Mouse (Mus musculus): ENCODE data around the gene Atp5h. TPM values are rescaled to one million over a fixed set of nuclear protein-coding genes. Genes with fewer than 3 reads are reported as not detected.
A peak's percentile ranks its signal among the peaks of the same experiment; 100 is the strongest.

The Atp5h gene
- total RNA-seq, 1 experiment from 2014 or later: 531 TPM

DNA sequence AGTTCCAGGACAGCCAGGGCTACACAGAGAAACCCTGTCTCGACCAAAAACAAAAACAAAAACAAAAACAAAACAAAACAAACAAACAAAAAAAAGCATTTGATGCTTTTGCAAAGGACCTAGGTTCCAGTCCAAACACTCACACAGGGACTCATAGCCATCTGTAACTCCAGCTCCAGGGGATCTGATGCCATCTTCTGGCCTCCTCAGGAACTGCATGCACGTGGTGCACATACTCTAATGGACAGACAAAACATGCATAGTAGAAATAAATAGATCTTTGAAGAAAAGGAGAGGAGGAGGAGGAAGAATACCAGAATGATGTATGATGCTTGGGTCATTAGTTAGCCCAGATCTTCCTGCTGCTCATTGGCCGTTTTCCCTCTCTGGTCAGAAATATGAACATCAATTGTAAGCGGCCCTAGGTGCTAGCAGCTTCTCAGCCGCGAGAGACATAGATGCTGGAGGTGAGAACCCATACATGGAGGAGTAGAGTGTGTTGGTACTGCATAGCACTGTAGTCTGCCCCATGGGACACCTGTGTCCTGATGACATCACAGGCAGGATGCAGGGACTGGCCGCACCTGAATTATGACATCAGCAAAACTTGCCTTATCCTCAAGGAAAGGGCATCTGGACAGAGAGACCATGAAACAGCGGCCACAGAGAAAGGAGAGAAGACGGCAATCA, 20.3 kb upstream of the Atp5h start, which contains the start of gene Trim80:
Gene Trim80 (plus strand): TSS at position 640 of the 690 bp plus-strand sequence.
- no peak for ATAC-seq (replicated peaks; ENCODE audit: low read depth, poor library complexity, severe bottlenecking)

DNA sequence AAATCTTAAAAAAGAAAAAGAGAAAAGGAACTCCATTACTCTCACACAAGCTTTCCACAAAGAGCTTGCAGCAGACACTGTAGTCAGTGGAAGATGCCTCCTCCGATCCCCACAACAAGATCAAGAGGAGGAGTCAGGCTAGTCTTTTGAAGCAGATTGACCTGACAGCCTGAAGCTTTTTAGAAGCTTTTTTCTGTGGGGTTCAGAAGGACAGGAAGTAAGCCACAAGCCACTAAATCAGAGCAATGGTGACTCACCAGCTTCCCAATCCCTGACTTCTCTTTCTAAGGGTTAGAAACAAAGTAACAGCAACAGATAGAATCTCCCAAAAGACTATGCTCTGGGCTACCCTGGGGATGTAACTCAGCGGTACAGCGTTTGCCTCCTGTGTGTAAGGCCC, 19.6 kb upstream of the Atp5h start:
- ATAC-seq (replicated peaks; ENCODE audit: low read depth, poor library complexity, severe bottlenecking): 0 out of 2 replicates have a peak, but pooled peaks have one; percentile 22

DNA sequence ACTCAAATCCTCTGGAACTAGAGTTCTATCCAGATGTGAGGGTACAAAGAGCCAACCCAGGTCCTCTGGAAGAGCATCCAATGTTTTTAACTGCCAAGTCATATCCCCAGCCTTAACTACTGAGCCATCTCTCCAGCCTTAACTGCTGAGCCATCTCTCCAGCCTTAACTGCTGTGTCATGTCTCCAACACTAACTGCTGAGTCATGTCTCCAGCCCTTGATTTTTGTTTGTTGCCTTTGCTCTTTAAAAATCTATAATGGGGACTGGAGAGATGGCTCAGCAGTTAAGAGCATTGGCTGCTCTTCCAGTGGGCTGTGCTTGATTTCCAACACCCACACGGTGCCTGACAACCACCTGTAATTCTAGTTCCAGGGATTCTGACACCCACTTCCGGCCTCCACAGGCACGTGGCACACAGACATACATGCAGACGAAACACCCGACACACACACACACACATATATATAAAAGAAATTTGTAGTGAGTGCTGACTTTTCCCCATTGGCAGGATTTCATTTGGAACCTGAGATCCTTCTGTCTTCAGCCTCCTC, 17.9 kb upstream of the Atp5h start:
- no peak for ATAC-seq (replicated peaks; ENCODE audit: low read depth, poor library complexity, severe bottlenecking)

DNA sequence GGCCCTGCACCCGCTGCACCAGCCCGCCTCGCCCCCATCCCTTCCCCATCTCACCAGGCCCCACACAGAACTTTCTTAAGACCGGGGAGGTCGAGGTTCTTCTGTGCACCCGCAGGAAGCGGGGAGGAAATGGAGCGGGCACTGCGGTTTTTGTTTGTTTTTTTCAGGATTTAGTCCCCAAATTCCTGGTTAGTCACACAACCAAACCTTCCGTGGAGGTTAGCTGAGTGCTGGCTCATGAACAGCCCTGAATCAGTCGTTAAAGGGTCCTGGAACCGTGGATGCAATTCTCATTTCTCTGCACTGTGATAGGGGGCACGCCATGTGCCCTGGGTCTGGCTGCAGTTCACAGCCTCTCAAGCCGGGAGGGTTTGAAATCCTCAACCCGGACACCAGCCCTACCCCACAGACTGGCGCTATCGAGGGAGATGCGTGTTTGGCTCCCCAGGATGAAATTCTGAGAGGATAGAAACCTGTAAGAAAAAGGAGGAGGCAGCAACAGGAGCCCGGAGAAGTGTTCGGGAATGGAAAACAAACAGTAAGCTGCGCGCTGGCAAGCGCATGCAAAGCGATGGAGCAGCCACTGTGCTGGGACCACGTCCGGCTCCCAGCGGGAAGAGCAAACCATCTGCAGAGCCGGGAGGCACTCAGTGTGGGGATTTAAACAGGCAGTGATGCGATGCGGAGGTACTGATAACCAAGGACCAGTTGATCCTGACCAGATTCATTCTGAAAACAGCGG, 16.0 kb upstream of the Atp5h start:
- no peak for ATAC-seq (replicated peaks; ENCODE audit: low read depth, poor library complexity, severe bottlenecking)

DNA sequence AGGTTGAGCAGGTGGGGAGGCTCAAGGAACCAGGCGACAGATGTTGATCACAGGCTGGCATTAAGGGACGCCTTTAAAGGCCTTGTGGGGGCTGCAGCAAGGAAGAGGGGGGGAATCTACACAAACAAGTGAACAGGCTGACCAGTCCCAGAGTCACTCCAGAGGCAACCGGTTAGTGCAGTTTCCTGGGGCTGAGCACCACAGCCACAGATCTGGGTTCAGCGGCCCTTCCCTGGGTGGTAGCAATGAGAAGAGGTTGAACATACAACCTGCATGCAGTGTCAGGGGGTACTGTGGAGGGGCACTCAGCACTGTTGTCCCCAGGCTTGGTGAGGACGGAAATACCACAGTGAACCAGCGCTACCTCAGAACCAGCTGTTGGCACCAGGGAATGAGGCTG, 13.6 kb upstream of the Atp5h start:
- no peak for ATAC-seq (replicated peaks; ENCODE audit: low read depth, poor library complexity, severe bottlenecking)

DNA sequence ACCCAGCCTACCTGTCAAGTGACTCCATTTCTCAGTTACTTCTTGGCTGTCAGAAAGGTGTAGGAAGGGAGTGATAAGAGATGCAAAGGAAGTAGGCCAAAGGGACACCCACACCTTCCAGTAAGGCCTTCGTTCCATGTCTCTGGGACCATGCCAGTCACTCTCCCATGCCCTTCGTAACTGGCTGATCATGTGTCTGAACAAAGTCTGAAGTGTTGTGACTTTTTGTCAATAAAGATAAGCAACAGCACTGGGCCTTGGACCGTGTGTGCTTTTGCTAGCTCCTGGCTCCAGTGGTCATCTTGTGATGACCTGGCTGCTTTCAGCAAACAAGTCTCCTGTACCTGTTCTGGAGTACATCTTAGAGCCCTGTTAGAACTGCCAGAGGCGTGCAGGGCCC, 13.1 kb upstream of the Atp5h start:
- ATAC-seq (replicated peaks; ENCODE audit: low read depth, poor library complexity, severe bottlenecking): no peak

DNA sequence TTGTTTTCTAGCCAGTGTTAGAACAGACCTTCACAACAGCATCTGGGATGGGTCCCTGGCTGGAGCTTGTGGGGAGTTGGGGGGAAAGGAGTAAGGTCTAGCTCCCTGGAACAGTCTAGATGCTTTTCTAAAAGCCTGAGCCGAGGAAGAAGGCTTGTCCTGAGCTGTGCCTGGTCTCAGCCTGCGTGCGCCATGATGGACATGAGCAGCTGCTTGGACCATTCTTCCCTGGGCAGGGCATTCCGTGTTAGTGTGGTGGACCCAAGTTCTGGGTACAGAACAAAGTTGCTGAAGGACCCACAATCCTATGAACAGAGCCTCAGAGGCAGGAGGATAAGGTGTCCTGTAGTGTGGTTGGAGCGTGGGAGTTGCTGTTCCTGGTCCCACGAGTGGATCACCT, 10.8 kb upstream of the Atp5h start:
- ATAC-seq (replicated peaks; ENCODE audit: low read depth, poor library complexity, severe bottlenecking): no peak

DNA sequence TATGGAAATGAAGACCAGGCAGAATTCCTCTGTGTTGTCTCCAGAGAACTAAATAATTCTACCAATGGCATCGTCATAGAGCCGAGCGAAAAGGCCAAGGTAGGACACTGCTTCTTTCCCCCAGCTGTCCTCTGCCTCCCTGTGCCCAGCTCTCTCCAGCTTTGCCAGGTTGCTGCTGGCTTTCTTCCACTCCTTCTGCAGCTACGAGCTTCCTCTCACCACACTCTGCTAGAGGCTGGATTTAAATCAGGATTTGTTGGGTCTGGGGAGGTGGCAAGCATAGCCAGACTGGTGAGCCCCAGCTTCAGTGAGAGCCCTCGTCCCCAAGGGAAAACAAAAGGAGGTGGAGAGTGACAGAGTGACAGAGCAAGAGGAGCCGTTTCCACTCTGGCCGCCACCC, 9.5 kb upstream of the Atp5h start:
- ATAC-seq (replicated peaks; ENCODE audit: low read depth, poor library complexity, severe bottlenecking): no peak

DNA sequence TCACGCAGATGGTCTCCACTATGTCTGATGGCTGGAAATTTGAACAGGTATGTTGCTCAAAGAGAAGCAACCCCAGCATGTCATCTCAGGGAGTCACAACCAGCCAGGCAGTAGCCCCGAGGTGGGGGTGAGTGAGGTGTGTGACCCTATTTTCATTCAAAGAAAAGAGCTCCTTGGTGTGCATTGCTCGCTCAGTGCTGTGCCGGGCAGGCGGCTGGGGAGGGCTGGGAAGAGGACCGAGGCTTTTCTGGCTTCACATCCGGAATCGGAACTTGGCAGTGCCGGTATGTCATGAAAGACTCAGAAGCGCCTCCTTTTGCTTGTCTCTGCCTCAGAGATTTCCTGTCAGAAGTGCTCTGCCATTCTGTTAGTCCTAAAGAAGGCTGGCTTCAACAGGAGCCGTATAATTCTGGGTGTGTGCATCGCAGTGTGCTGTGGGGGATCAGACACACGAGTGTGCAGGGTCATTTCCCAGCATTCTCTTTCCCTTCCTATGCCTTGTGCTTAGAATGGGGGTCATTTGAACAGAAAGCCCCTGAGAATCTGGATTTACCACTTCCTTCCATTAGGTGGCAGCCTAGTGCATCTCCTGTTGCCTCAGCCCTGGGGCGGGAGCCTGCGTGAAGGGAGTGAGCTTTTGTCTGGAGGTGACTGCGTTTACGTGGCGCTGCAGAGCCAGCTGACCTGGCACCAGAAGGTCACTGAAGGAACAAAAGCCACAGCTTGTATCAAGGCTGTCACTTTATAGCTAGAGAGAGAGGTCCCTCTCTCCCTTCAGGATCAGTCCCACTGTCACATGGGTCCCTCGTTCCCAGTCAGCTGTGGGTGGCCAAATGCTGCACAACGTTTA, 7.9 kb upstream of the Atp5h start:
- ATAC-seq (replicated peaks; ENCODE audit: low read depth, poor library complexity, severe bottlenecking): peak; percentile 88

DNA sequence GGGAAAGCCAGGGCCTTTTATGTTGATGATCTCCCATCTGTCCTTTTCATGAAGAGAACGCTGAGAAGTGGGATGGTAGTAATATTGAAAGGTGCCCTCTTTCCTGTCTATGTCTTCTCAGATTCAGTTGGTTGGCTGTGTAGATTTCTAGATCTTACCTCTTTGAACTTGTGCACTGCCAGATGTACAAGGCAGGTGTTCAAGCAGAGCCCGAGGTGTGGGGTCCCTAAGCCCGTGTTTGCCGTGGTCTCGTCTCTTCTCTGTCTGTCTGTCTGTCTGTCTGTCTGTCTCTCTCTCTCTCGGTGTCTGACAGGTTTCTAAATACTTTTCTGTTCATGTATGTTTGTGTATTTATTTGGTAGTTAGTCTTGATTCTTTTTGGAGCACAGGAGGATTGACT, 5.9 kb upstream of the Atp5h start:
- no peak for ATAC-seq (replicated peaks; ENCODE audit: low read depth, poor library complexity, severe bottlenecking)

DNA sequence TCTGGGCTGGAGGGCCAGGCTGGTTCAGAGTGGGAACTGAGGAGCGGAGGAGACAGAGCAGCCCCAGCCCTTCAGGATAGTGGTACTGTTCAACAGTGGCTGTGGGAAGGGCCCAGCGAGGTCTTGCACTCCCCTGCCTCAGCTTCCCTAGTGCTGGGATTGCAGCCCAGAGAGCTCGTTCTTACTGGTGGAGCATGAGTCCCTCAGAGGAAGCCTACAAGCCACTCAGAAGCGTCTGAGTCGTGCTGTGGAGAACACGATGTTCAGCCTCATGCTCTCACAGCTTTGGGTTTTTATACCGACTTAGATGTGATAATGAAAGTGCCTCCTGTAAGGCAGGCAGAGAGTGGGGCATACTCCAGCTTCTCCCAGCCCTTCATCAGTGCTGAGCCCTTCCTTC, 4.9 kb upstream of the Atp5h start:
- no peak for ATAC-seq (replicated peaks; ENCODE audit: low read depth, poor library complexity, severe bottlenecking)

DNA sequence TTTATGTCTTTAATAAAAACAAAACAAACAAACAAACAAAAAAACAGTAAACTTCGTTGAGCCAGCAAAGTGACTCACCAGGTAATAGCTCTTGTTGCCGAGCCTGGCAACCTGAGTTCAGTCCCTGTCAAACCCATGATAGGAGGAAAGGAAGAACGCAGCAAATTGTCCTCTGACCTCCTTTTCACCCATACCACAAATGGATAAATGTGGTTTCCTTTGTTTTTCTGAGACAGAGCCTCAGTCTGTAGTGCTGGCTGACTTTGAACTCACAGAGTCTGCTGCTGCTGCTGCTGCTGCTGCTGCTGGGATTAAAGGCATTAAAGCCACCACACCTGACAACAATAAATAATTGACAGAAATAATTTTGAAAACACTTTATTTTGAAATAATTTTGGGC, 3.3 kb upstream of the Atp5h start:
- ATAC-seq (replicated peaks; ENCODE audit: low read depth, poor library complexity, severe bottlenecking): no peak

DNA sequence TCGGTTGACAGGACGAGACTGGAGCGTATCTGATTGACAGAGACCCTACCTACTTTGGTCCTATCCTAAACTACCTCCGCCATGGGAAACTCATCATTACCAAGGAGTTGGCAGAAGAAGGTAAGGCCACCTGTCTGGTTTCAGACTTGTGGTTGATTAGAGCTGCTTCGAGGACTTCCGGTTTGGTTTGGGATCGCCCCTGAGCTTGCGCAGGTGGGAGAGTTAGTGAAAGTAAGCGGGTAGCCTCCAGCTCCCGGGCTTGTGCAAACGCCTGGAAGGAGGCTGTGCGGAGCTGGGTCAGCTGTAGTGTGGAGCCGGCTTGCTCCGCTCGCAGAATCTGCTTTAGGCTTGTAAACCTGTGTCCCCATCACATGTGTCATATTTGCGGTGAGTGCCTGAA, 2.2 kb upstream of the Atp5h start:
- no peak for ATAC-seq (replicated peaks; ENCODE audit: low read depth, poor library complexity, severe bottlenecking)

DNA sequence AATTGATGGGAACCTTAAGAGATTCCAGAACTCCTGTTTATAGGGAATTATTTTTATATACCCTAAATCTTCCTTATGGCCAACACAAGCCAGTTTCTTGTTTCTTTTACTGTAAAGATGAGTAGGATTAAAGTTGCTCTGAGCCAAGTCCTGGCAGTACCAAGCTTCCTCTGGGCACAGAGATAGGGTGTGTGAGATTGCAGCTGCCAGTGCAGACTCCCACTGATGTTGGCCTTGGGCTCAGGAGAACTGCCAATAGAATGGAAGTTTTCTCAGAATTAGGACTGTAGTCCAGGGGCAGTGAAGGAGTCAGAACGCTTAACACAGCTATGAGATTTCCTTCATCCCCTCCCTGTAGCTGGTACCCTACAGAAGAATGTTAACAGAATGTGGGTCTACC, 1.6 kb upstream of the Atp5h start:
- no peak for ATAC-seq (replicated peaks; ENCODE audit: low read depth, poor library complexity, severe bottlenecking)

DNA sequence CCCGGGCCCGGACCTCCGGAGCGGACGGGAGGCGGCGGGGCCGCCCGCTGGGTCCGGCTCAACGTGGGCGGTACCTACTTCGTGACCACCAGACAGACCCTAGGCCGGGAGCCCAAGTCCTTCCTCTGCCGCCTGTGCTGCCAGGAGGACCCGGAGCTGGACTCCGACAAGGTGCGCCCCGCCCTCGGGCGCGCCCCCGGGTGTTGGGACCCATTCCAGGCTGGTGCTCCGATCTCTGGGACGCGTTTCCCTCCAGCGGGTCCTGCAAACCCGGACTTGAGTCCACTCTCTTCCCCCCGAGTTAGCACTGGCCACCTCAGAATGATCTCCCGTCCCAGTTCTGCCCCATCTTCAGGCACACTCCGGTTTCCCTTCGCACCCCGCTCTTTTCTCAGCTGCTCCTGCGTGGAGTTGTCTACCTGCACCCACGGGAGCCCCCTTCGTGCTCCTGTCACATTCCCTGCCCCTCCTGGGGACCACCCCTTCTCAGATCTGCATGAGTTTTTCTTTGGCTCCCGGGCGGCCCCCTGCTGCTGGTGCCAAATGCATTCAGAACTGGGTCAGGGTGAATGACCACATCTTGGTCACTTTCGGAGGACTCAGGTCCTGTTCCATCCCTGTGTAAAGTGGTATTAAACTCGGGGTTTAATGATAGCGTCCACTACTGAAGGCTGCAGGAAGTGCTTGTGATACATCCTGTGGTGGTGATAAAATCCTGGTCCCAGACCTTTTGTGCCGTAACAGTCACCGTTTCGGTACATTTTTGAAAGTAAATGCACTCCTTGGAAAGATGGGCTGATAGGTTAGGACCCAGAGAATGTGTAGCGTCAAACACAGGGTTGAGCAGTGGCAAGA, 801 bp upstream of the Atp5h start:
- ATAC-seq (replicated peaks; ENCODE audit: low read depth, poor library complexity, severe bottlenecking): no peak; the same call in 1 of the 2 replicates

DNA sequence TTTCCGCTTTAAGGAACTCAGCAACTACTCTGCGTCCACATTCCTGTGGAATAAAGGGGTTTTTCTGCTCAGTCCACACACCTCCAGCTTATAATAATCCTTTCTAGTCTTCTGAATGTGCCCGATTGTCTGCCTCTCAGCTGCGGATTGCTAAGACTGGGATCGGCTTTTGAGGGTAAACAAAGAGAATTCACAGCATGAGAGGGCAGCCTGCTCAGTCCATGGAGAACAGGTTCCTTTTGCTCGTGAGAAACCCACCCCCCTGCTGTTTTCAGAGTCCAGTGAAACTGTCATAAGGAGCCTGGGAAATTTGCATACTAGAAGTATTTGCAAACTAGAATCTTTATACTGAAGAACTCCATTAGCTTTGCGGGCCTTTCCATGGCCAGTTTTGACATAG, 10.2 kb downstream of the Atp5h start:
- no peak for ATAC-seq (replicated peaks; ENCODE audit: low read depth, poor library complexity, severe bottlenecking)

DNA sequence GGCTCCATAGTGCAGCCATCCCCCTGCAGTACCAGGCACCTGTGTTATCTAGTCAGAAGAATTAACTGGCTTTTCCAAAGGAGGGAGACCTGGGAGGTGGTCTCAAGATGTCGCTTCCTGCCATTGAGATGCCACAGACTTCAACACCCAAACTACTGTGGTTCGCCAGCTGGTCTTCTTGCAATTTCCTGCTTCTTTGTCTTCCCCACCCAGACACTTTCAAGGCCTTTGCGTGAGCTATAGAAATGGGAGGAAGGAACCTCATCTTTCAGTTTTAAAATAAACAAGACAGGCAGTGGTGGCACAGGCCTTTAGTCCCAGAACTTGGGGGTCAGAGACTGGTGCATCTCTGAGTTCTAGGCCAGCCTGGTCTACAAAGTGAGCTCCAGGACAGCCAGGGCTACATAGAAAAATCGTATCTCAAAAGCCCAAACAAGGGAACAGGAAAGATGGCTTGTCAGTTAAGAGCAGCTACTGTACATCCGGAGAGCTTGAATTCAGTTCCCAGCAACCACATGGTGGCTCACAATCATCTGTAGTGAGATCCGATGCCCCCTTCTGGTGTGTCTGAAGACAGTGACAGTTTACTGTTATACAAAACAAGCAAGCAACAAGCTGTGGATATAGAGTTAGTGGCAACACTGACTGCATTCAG, 11.4 kb downstream of the Atp5h start:
- ATAC-seq (replicated peaks; ENCODE audit: low read depth, poor library complexity, severe bottlenecking): no peak

DNA sequence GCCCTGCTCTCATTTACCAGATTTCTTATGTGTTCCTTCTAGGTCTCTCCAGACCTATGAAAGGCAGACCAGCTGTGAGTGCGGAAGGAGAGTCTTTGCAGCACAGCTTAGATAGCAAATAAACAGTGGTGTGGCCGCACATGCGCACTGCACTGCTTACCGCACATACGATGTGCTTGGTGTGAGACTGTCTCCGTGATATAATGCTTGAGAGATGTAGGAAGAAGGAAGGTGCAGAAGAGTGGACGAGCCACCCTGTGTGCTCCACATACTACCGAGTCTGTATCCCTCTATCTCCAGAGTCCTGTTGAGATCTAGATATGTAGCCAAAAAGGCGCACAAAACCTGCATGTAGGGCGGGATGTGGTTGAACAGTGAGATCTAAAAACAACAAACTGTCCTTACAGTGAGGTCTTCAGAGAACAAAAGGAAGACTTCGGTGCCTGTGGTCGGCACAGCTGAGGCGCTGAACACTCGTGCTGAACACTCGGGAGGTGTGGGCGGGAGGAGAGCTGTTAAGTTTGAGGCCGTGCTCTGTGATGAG, 12.8 kb downstream of the Atp5h start:
- no peak for ATAC-seq (replicated peaks; ENCODE audit: low read depth, poor library complexity, severe bottlenecking)

DNA sequence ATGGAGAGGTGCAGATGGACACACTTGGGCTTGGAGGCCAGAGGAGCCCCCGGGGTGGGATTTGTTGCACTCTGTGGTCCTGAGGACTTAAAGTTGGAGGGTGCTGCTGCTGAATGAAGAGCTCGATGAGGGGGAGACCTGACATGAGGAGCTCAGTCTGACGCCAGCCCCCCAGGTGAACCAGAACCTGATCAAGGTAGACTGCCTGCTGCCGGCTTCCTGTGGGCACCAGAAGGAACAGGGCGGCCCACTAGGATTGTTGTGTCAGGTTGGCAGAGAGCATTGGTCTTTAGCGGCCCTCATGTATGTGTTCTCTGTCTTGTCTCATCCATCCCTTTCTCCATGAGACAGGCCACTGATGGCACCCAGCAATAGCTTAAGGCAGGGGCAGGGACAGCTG, 14.0 kb downstream of the Atp5h start:
- no peak for ATAC-seq (replicated peaks; ENCODE audit: low read depth, poor library complexity, severe bottlenecking)
